ENCODE assay signal across 21 mouse cellular contexts in the genomic region with DNA sequence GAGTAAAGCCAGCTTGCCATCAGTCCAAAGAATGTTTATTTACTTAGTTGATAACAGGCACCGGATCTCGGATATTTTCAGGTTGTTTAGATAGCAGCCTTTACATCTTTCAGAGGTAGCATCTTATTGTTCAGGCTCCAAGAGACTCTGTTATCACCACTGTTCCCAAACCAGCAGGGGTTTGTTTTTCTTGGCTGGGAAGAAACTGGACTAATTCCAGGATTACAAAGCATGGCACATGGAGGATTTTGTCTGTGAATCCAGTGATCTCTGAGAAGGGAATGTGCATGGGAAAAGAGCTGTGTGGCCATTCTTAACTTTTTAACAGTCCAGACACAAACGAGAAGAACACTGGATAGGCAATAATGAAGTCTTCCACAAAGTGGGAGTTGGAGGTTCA. TPM values are rescaled to one million over a fixed set of nuclear protein-coding genes. Genes with fewer than 3 reads are reported as not detected.
DNase-seq lines count a peak whose midpoint lies in the region; ATAC-seq and TF ChIP-seq lines count a peak whose summit lies in the region.
"Had no signal": no experiment of that assay in that cellular context is flagged by ENCODE, and none has a peak within 500 bp of the region (broad histone marks: within the 10 kb centered on the region; RNA-seq: fewer than 3 reads in every experiment).

No protein-coding gene starts in this region.

- 34% methylated on average over 3 of the region's 3 CpGs for WGBS in forebrain, embryonic 15.5 days
- 61% methylated on average over 3 of the region's 3 CpGs for WGBS in forebrain, embryonic 10.5 days

- no peak for DNase-seq in forebrain, embryonic 10.5 days (ENCODE audit: extremely low spot score, low spot score)
- peak; percentile 46 for DNase-seq in 3T3-L1 (ENCODE audit: low read depth, low spot score)
- peak; percentile 77 for DNase-seq in brain, adult 2 months (ENCODE audit: low read depth, low spot score)
- DNase-seq in cerebellum, adult 9-11 months: peak; percentile 73
- DNase-seq in urinary bladder, postnatal 25 days (ENCODE audit: low spot score): no peak
- DNase-seq in adrenal gland, postnatal 4 days (ENCODE audit: low spot score in 2 of 2): no peak
- DNase-seq in layer of hippocampus, adult 2 months (ENCODE audit: low spot score in 2 of 2): no peak
- DNase-seq: B cell, adult 2 months; gastrocnemius, adult 2 months; heart, adult 18-20 months; retina, postnatal 1 day had no signal

- no peak for TF ChIP-seq CTCF in layer of hippocampus, adult 2 months (conservative IDR thresholded peaks at IDR 0.05)

- H3K36me3 ChIP-seq in forebrain, embryonic 15.5 days: no peaks in the 10 kb centered on the region
- H3K36me3 ChIP-seq in forebrain, embryonic 10.5 days (replicated peaks): peaks cover 27% of the 10 kb centered on the region
- H3K36me3 ChIP-seq: heart, embryonic 15.5 days; intestine, embryonic 15.5 days; kidney, embryonic 15.5 days; lung, embryonic 15.5 days had no signal

- H3K27ac ChIP-seq in forebrain, embryonic 15.5 days (replicated peaks): peak overlapping the region; percentile 31
- no peak overlapping the region for H3K27ac ChIP-seq in forebrain, embryonic 10.5 days
- H3K27ac ChIP-seq in layer of hippocampus, adult 2 months: no peak overlapping the region
- H3K27ac ChIP-seq: embryonic facial prominence, embryonic 13.5 days; gastrocnemius, adult 2 months; heart, embryonic 15.5 days; hindbrain, embryonic 10.5 days; intestine, embryonic 15.5 days; kidney, embryonic 15.5 days; limb, embryonic 10.5 days; lung, embryonic 15.5 days; midbrain, embryonic 13.5 days had no signal

- no peak overlapping the region for H3K9ac ChIP-seq in forebrain, embryonic 15.5 days (replicated peaks)
- H3K9ac ChIP-seq: embryonic facial prominence, embryonic 13.5 days; heart, embryonic 15.5 days; intestine, embryonic 15.5 days; kidney, embryonic 15.5 days; lung, embryonic 15.5 days; midbrain, embryonic 13.5 days had no signal

- no peak overlapping the region for H3K4me2 ChIP-seq in forebrain, embryonic 15.5 days (replicated peaks)
- H3K4me2 ChIP-seq: embryonic facial prominence, embryonic 13.5 days; heart, embryonic 15.5 days; intestine, embryonic 15.5 days; kidney, embryonic 15.5 days; liver, embryonic 11.5 days; lung, embryonic 15.5 days; midbrain, embryonic 13.5 days had no signal

- no peaks in the 10 kb centered on the region for H3K9me3 ChIP-seq in forebrain, embryonic 15.5 days
- H3K9me3 ChIP-seq in forebrain, embryonic 10.5 days: peaks cover 6% of the 10 kb centered on the region; the same call in 1 of the 2 replicates
- H3K9me3 ChIP-seq: embryonic facial prominence, embryonic 13.5 days; heart, embryonic 15.5 days; intestine, embryonic 15.5 days; kidney, embryonic 15.5 days; limb, embryonic 10.5 days; lung, embryonic 15.5 days had no signal

- H3K4me1 ChIP-seq in forebrain, embryonic 15.5 days: peaks cover 13% of the 10 kb centered on the region; the same call in 1 of the 2 replicates
- no peaks in the 10 kb centered on the region for H3K4me1 ChIP-seq in forebrain, embryonic 10.5 days
- H3K4me1 ChIP-seq: embryonic facial prominence, embryonic 13.5 days; heart, embryonic 15.5 days; hindbrain, embryonic 10.5 days; intestine, embryonic 15.5 days; kidney, embryonic 15.5 days; limb, embryonic 10.5 days; lung, embryonic 15.5 days; midbrain, embryonic 13.5 days had no signal

- ATAC-seq in forebrain, embryonic 15.5 days (replicated peaks): no peak
- ATAC-seq: intestine, embryonic 15.5 days; midbrain, embryonic 13.5 days had no signal

- H3K27me3 ChIP-seq in forebrain, embryonic 15.5 days: no peaks in the 10 kb centered on the region
- no peaks in the 10 kb centered on the region for H3K27me3 ChIP-seq in forebrain, embryonic 10.5 days (ENCODE audit: poor library complexity, severe bottlenecking)
- H3K27me3 ChIP-seq: embryonic facial prominence, embryonic 13.5 days; heart, embryonic 15.5 days; intestine, embryonic 15.5 days; kidney, embryonic 15.5 days; lung, embryonic 15.5 days; midbrain, embryonic 13.5 days had no signal

- no peak overlapping the region for H3K4me3 ChIP-seq in forebrain, embryonic 15.5 days
- no peak overlapping the region for H3K4me3 ChIP-seq in forebrain, embryonic 10.5 days
- no peak overlapping the region for H3K4me3 ChIP-seq in layer of hippocampus, adult 2 months
- H3K4me3 ChIP-seq: embryonic facial prominence, embryonic 13.5 days; gastrocnemius, adult 2 months; heart, embryonic 15.5 days; hindbrain, embryonic 10.5 days; intestine, embryonic 15.5 days; kidney, embryonic 15.5 days; limb, embryonic 10.5 days; lung, embryonic 15.5 days; midbrain, embryonic 13.5 days had no signal

RNA-seq across cellular contexts. Expression of gene Faxc, which starts 43.0 kb away (rescaled TPM):
- polyA plus RNA-seq in forebrain, embryonic 15.5 days (2015; fragmentation: Nextera tagmentation; extraction: Ambion mirVana): 16.5 and 17.5 TPM in 2 replicates
- 9.0 and 10.5 TPM in 2 replicates for polyA plus RNA-seq in forebrain, embryonic 10.5 days (2016; fragmentation: Nextera tagmentation; extraction: Ambion mirVana)
- total RNA-seq in adrenal gland, postnatal 4 days (2021): 10 to 100 TPM; 12.6 to 13.5 TPM
- 10 to 100 TPM; 49.5 to 52.4 TPM for total RNA-seq in layer of hippocampus, adult 2 months (2021)

Comparison
In these comparisons a context has a peak if more than half of its experiments do, and no peak if none do; other contexts are left out.
1. DNase-seq: peak in 3T3-L1 (single experiment), brain, adult 2 months (single experiment) and cerebellum, adult 9-11 months (single experiment); none in forebrain, embryonic 10.5 days (single experiment), urinary bladder, postnatal 25 days (single experiment), adrenal gland, postnatal 4 days (0 of 2) and layer of hippocampus, adult 2 months (0 of 2).